Comparison of ENCODE assay signal across 13 mouse cellular contexts in genomic region chr3:134509702-134510101, GRCm38 (mm10).
"Had no signal": no experiment of that assay in that cellular context is flagged by ENCODE, and none has a peak within 500 bp of the region (broad histone marks: within the 10 kb centered on the region; RNA-seq: fewer than 3 reads in every experiment).

No protein-coding gene starts in this region.

- ATAC-seq: midbrain, embryonic 16.5 days had no signal

- DNase-seq: lung, adult 18-20 months; lung, embryonic 14.5 days; lung, postnatal 10 days; lung, postnatal 4 days; midbrain, embryonic 14.5 days; retina, postnatal 1 day; right cerebral cortex, adult 18-20 months; right cerebral cortex, postnatal 25 days; right cerebral cortex, postnatal 4 days; spleen, adult 18-20 months; thymus, adult 2 months; thymus, postnatal 25 days had no signal
